Mouse (Mus musculus): ENCODE measurements around the gene Stk26. TPM values are rescaled to one million over a fixed set of nuclear protein-coding genes. Genes with fewer than 3 reads are reported as not detected.

Gene Stk26
- polyA plus RNA-seq, 1 experiment from 2014 or later: 6.6 TPM

GRCm38 (mm10) chrX:50930309-50930708 lies 89.5 kb downstream of the Stk26 start:
- Histone ChIP-seq H3K36me3 (no peaks in the 10 kb centered on the region), H3K27ac (no peak overlapping the region), H3K9me3 (no peaks in the 10 kb centered on the region), H3K4me1 (no peaks in the 10 kb centered on the region), H3K27me3 (no peaks in the 10 kb centered on the region; the same call in 1 of the 2 replicates), H3K9ac (no peak overlapping the region), H3K4me3 (no peak overlapping the region), H3K4me2 (no peak overlapping the region)
- 48% methylated on average over 3 of the region's 3 CpGs for WGBS
- no peak for ATAC-seq (ENCODE audit: borderline replicate concordance, extremely low read depth, low FRiP score, low TSS enrichment)

DNA sequence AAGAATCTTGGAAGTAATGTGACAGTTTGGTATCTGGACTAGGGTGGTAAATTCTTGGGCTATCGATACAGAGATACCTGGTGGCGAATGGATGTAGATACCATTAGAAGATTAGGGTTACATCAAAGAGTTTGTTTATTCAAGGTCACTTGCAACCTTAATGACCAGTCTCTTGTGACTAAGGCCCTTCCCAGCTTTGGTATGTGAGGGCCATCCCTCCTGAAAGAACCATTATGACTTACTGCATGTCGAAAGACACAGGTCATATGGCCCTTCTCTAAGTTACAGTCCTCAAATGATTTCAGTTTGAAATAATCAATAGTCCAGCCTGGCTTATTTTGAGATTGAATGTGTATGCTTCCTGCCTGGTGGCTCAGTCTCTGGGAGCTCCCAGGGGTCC lies 96.3 kb downstream of the Stk26 start:
- Histone ChIP-seq H3K27ac (no peak overlapping the region), H3K4me2 (no peak overlapping the region), H3K9ac (no peak overlapping the region), H3K4me1 (no peaks in the 10 kb centered on the region), H3K4me3 (no peak overlapping the region), H3K27me3 (no peaks in the 10 kb centered on the region; the same call in 1 of the 2 replicates), H3K36me3 (no peaks in the 10 kb centered on the region), H3K9me3 (no peaks in the 10 kb centered on the region)
- ATAC-seq (ENCODE audit: borderline replicate concordance, extremely low read depth, low FRiP score, low TSS enrichment): no peak
- 55% methylated on average over 3 of the region's 3 CpGs for WGBS

- 56% methylated on average over 14 of the region's 14 CpGs for WGBS
- H3K36me3 ChIP-seq: no peaks in the 10 kb centered on the region
- H3K9me3 ChIP-seq: no peaks in the 10 kb centered on the region
- no peaks in the 10 kb centered on the region; the same call in 1 of the 2 replicates for H3K27me3 ChIP-seq
- no peaks in the 10 kb centered on the region for H3K4me1 ChIP-seq
- H3K9ac ChIP-seq: no peak within 1 kb of the TSS
- H3K4me3 ChIP-seq: no peak within 1 kb of the TSS
- no peak for ATAC-seq (ENCODE audit: borderline replicate concordance, extremely low read depth, low FRiP score, low TSS enrichment)
- no peak within 1 kb of the TSS for H3K27ac ChIP-seq
- H3K4me2 ChIP-seq: no peak within 1 kb of the TSS
Measured at GRCm38 (mm10) chrX:50942610-50943009, 101.8 kb downstream of the Stk26 start, which contains the start of gene Frmd7. TSS of gene Frmd7 (minus strand) at chrX:50942710.

Other genes with a start within 250 kb of the Stk26 start
- gene Frmd7, start 101.7 kb downstream of the Stk26 start, polyA plus RNA-seq (2015; fragmentation: Nextera tagmentation; extraction: Ambion mirVana): 0.17 TPM in 1 of 2 replicates, not detected in the other
- gene Rap2c, start 177.0 kb downstream of the Stk26 start, polyA plus RNA-seq (2015; fragmentation: Nextera tagmentation; extraction: Ambion mirVana): 21.0 and 21.4 TPM in 2 replicates

Data from lung, embryonic 15.5 days (tissue).